Mouse (Mus musculus) cortical plate, adult 2 months (tissue): Measurements from ENCODE around the gene Rgs3.

Experiments used
- CTCF ChIP-seq: fragments of 200-500 bp; IDR thresholded peaks from 2 replicates; pipeline ENCODE4 v1.5.1; 2011; ENCODE audit warnings: mild to moderate bottlenecking, control low read depth, low read length; ENCODE audit not compliant: insufficient read depth; ENCODE audit errors: extremely low read depth
- POLR2A ChIP-seq: fragments of 200-500 bp; IDR thresholded peaks from 2 replicates; pipeline ENCODE4 v1.6.1; 2011; ENCODE audit warnings: mild to moderate bottlenecking, low read length, control low read depth; ENCODE audit not compliant: insufficient read depth; ENCODE audit errors: extremely low read depth

DNA sequence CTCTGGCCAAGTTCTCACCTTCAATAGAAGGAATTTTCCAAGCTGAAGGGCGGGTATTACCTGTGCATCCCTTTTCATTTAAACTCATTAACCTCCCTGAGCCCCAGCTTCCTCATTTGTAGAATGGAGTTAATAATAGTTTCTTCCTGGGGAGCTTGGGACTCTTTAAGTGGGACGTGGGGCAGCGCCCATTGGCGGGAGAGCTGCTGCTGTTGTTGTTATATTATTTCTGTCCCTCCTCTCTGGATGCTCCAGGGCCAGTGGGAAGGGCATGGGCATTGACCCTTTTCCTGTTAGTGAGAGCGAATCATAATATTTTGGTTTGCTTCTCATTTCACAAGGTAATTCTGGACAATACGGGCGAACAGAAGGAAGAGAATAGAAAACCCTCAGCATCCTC is 47.3 kb downstream of the Rgs3 start:
- no peak for TF ChIP-seq CTCF
- TF ChIP-seq POLR2A = no peak
